Mouse (Mus musculus) heart, embryonic 10.5 days (tissue): ENCODE results near the gene Abhd14b. TPM values are rescaled to one million over a fixed set of nuclear protein-coding genes. Genes with fewer than 3 reads are reported as not detected.
A peak's percentile ranks its signal among the peaks of the same experiment; 100 is the strongest.
"Not testable (repeated sequence)": the region's sequence is repeated elsewhere in the genome, so short reads cannot be mapped to it uniquely, and the experiment has no call there.

Experiments
- DNase-seq: peaks from one replicate; pipeline ENCODE4 v3.0.0-alpha.2; 2017; ENCODE audit warnings: low spot score
- H3K27ac ChIP-seq: fragments of 300-500 bp; sonication (generic); 2 replicates; pipeline ENCODE4 v1.5.1; 2016; ENCODE audit warnings: mild to moderate bottlenecking
- H3K27me3 ChIP-seq: fragments of 300-500 bp; sonication (generic); 2 replicates; pipeline ENCODE4 v1.6.1; 2016; ENCODE audit warnings: mild to moderate bottlenecking; ENCODE audit not compliant: poor library complexity, insufficient read depth, severe bottlenecking
- H3K36me3 ChIP-seq: fragments of 300-500 bp; sonication (generic); 2 replicates; pipeline ENCODE4 v1.6.1; 2016; ENCODE audit warnings: mild to moderate bottlenecking, moderate library complexity
- H3K4me1 ChIP-seq: fragments of 300-500 bp; sonication (generic); 2 replicates; pipeline ENCODE4 v1.6.1; 2016; ENCODE audit warnings: mild to moderate bottlenecking
- H3K4me3 ChIP-seq: fragments of 300-500 bp; sonication (generic); 2 replicates; pipeline ENCODE4 v1.5.1; 2016; ENCODE audit warnings: mild to moderate bottlenecking, moderate library complexity
- H3K9me3 ChIP-seq: fragments of 300-500 bp; sonication (generic); 2 replicates; pipeline ENCODE4 v1.6.1; 2016; ENCODE audit warnings: mild to moderate bottlenecking, moderate library complexity
- WGBS: fragments of 180-500 bp; shearing (Covaris S2); methylation state at CpG from one replicate; pipeline ENCODE4 v1.1.7; 2016; 5-methylcytosine and 5-hydroxymethylcytosine counted together
- polyA plus RNA-seq: library from polyadenylated mRNA; unstranded; fragments of >200 nt; fragmentation: Nextera tagmentation; extraction: Ambion mirVana; gene quantifications from 2 replicates; pipeline ENCODE4 v1.2.1, GENCODE M21; 2016

The Abhd14b gene
- polyA plus RNA-seq, 1 experiment from 2014 or later: 7.8 TPM

DNA sequence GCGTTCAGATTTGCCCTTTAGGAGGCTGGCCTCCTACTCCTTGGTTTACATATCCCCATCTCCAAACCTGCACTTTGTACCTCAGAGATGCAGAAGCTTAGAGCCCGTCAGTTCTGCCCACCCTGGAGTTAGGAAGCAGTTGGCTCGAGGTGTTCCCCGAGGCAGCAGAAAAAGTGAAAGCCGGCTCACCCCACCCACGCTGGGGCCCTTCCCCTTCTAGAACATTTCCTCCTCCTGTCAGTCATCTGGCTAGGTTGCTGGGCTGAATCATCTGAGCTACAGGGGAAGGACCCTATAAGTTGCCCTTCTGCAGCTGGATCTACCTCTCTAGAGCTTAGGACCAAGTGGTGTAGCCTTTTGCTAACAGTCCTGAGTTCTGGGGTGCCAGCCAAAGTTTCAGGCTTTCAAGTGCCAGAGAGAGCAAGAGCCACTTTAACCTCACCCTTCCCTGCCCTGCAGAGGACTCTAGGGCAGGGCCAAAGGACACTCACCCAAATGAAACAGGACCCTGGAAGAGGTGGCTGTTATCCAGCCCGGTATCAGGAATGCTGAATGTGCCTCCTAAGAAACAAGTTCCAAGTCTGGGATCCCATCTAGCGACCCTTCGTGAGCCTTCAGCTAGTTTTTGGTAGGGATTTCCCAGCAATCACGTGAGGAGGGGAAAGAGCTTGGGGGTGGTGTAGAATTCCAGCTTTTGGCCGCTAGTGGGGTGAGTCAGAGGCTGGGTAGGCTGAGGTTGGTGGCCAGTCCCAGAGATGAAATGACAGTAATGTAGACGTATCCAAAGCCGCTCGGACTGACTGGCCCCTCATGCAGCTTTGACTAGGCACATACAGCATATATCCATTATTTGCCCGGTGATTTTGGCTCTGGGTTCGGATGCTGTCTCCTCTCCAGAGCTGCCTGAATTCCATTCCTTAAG is 29.0 kb downstream of the Abhd14b start:
- no peaks in the 10 kb centered on the region for H3K9me3 ChIP-seq
- WGBS: 30% methylated on average over 16 of the region's 16 CpGs
- peak overlapping the region; percentile 83 for H3K4me3 ChIP-seq
- no peak for DNase-seq
- H3K27ac ChIP-seq: peak overlapping the region; percentile 53
- peaks cover 64% of the 10 kb centered on the region for H3K4me1 ChIP-seq
- H3K27me3 ChIP-seq: peaks cover 8% of the 10 kb centered on the region; the same call in 1 of the 2 replicates
- peaks cover 21% of the 10 kb centered on the region for H3K36me3 ChIP-seq

DNA sequence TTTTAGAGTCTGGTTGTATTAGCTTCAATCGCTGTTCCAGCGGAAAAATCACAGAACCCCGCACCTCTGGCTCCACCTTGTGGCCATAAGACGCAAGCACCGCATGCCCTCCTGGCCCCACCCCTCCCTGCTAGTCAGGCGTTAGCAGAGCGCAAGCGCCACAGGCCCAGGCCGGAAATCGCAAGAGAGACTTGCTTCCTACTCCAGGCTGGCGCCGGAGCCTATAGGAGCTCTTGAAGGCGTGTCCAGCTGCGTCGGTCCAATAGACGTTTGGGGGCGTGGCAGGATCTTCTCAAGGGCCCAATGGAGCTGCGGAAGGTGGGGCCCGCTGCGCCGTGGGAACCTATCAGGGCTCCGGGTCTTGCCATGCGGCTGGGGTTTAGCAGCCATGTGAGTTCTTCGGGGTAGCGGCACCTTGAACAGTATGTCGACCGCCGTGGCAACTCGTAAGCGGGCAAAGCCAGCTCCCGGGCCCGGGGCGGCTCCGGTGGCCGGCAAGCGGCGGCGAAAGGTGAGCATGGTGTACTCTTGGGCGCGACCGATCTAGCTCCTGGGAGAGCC is 29.7 kb downstream of the Abhd14b start, which contains the start of gene Parp3:
Gene Parp3 (minus strand): TSS at position 26 of the 561 bp plus-strand sequence.
- Histone ChIP-seq H3K27me3 (peaks cover 7% of the 10 kb centered on the region; the same call in 1 of the 2 replicates), H3K4me3 (peak within 1 kb of the TSS; percentile 83), H3K4me1 (peaks cover 57% of the 10 kb centered on the region), H3K36me3 (peaks cover 28% of the 10 kb centered on the region), H3K9me3 (no peaks in the 10 kb centered on the region), H3K27ac (peak within 1 kb of the TSS; percentile 84)
- under 1% methylated on average over 41 of the region's 41 CpGs for WGBS
- peak; percentile 100 for DNase-seq

DNA sequence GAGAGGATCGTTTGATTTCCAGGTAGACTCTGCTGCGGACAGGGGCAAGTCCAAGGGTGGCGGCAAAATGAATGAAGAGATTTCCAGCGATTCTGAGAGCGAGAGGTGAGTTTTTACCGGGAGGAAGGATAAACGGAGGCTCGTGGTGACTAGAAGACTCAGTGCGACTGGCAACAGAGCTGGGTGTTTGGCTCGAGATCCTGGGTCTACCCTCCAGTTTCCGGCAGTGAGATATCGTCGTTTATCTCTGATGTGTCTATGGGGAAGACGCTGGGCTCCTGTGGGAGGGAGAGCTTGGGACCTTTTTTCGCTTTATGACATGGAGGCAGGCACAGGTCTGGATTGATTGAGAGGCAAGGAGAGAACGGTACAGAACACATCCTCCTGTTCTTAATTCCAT is 30.4 kb downstream of the Abhd14b start:
- H3K27ac ChIP-seq: peak overlapping the region; percentile 84

DNA sequence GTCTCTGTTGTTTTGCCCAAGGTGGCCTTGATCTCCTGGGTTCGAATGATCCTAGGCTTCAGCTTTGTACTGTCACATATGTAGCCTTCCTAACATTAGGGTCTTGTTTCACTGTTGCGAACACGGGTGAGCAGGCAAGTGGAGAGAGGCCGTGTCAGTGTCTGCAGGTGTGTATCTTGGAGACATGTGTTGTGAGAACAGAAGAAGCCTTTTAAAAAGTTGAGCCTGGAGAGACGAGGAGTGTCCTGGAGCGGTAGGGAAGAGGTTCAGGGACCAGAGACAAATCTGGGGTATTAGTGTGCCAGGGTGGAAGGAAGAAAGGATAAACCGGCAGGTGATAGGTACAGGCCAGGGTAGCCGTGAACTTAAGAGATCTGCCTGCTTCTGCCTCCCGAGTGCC is 30.8 kb downstream of the Abhd14b start:
- Histone ChIP-seq H3K27ac (0 out of 2 replicates have a peak overlapping the region, but pooled peaks have one; percentile 84), H3K4me1 (peaks cover 46% of the 10 kb centered on the region), H3K27me3 (peaks cover 7% of the 10 kb centered on the region; the same call in 1 of the 2 replicates), H3K36me3 (peaks cover 36% of the 10 kb centered on the region), H3K9me3 (no peaks in the 10 kb centered on the region), H3K4me3 (peak overlapping the region; percentile 83)
- DNase-seq: no peak
- 77% methylated on average over 9 of the region's 9 CpGs for WGBS

More for the DNA sequence above, 30.4 kb downstream of the Abhd14b start:
- DNase-seq: no peak
- peaks cover 31% of the 10 kb centered on the region for H3K36me3 ChIP-seq
- peaks cover 7% of the 10 kb centered on the region; the same call in 1 of the 2 replicates for H3K27me3 ChIP-seq
- no peaks in the 10 kb centered on the region for H3K9me3 ChIP-seq
- 2% methylated on average over 16 of the region's 16 CpGs for WGBS
- peak overlapping the region; percentile 83 for H3K4me3 ChIP-seq
- peaks cover 50% of the 10 kb centered on the region for H3K4me1 ChIP-seq

DNA sequence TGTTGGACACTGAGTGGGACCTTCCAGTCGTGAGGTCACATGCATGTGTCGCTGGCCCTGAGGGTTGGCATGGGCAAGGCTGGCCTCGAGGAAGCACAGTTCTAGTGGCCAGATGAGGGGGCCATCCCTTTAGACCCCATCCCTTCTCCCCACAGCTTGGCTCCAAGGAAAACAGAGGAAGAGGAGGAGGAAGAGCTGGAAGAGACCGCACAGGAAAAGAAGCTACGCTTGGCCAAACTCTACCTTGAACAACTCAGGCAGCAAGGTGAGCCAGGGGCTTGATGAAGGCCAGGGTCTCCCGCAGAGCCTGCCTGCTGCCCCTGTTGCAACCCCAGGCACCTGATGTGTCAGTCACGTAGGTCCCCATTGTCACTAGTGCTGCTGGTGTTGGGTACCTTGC is 33.3 kb downstream of the Abhd14b start:
- H3K27ac ChIP-seq: no peak overlapping the region
- H3K9me3 ChIP-seq: no peaks in the 10 kb centered on the region
- no peaks in the 10 kb centered on the region for H3K27me3 ChIP-seq
- no peak overlapping the region for H3K4me3 ChIP-seq
- no peak for DNase-seq
- 91% methylated on average over 7 of the region's 7 CpGs for WGBS
- peaks cover 27% of the 10 kb centered on the region for H3K4me1 ChIP-seq
- H3K36me3 ChIP-seq: peaks cover 60% of the 10 kb centered on the region

DNA sequence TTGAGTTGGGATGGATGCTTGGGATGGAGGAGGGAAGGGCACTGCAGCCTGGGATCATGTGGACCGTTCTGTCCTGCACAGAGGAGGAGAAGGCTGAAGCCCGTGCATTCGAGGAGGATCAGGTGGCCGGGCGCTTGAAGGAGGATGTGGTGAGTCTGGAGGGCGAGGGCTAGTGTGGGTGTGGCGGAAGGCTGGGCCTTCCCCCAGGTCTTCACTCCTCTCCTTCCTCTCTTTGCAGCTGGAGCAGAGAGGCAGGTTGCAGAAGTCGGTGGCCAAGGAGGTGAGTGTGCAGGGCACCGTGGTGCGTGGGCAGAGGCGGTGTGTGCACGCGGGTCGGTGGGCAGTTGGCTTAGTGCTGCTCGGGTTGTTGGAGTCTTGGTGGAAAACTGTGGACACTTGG is 33.8 kb downstream of the Abhd14b start:
- WGBS: 94% methylated on average over 15 of the region's 15 CpGs
- peaks cover 65% of the 10 kb centered on the region for H3K36me3 ChIP-seq
- no peak for DNase-seq
- peaks cover 22% of the 10 kb centered on the region for H3K4me1 ChIP-seq
- no peak overlapping the region for H3K4me3 ChIP-seq
- no peaks in the 10 kb centered on the region for H3K27me3 ChIP-seq
- H3K9me3 ChIP-seq: no peaks in the 10 kb centered on the region
- H3K27ac ChIP-seq: no peak overlapping the region

DNA sequence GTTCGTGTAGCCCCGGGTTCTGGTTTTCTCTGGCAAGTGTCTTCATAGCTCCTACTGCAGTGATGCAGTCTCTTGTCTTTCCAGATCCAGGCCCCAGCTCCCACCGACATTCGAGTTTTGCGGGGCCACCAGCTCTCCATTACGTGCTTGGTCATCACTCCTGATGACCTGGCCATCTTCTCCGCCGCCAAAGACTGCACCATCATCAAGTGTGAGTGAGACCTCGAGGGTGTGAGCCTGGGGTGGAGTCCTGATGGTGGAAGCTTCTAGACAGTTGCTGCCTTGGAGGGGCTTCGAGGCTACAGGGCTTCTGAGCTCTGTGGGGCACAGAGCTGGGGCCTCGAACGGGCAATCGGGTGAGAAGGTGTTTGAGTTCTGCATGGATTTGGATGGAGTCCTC is 34.4 kb downstream of the Abhd14b start:
- peaks cover 16% of the 10 kb centered on the region for H3K4me1 ChIP-seq
- no peak for DNase-seq
- H3K36me3 ChIP-seq: peaks cover 69% of the 10 kb centered on the region
- H3K27ac ChIP-seq: no peak overlapping the region
- no peaks in the 10 kb centered on the region for H3K9me3 ChIP-seq
- no peaks in the 10 kb centered on the region for H3K27me3 ChIP-seq
- no peak overlapping the region for H3K4me3 ChIP-seq
- WGBS: 92% methylated on average over 13 of the region's 13 CpGs

DNA sequence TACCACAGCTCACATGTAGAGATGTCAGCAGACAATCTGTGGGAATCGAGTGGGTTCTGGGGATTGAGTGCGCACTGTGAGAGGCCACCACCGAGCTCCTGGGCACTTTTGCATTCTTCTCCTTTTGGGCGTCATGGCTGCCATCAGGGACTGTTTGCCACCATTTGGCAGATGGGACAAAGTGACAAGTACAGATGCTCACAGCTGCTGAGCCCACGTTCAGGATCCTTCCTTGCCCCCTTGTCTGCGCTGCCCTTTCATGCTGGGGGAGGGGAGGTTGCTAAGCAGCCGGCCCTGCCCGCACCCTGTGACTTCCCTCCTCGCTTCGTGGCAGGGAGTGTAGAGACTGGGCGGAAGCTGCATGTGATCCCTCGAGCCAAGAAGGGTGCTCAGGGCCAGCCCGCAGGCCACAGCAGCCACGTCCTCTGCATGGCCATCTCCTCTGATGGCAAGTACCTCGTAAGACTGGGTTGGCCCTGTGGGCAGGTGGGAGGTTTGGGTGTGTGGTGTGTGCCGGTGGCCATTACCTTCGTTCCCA is 35.4 kb downstream of the Abhd14b start:
- Histone ChIP-seq H3K4me1 (peaks cover 13% of the 10 kb centered on the region), H3K36me3 (peaks cover 69% of the 10 kb centered on the region), H3K4me3 (no peak overlapping the region), H3K27me3 (no peaks in the 10 kb centered on the region), H3K9me3 (no peaks in the 10 kb centered on the region), H3K27ac (no peak overlapping the region)
- WGBS: 87% methylated on average over 17 of the region's 17 CpGs
- no peak for DNase-seq

DNA sequence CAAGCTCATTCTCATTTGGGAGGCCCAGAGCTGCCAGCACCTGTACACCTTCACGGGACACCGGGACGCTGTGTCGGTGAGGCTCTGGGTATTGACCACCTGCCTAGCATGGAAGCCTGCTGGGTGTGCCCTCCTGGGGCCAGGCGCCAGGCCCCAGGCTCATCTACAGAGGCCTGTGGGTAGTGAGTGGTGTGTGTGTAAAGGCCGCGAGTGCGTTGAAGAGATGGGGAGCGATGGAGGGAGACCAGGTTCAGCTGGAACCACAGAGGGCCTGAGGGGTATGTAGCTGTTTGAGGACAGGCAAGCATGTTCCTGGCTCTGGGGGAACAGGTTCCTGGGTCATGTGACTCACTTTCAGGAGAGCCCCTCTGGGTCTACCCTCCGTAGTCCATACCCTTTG is 35.9 kb downstream of the Abhd14b start:
- Histone ChIP-seq H3K4me1 (peaks cover 8% of the 10 kb centered on the region), H3K4me3 (no peak overlapping the region), H3K27me3 (no peaks in the 10 kb centered on the region), H3K27ac (no peak overlapping the region), H3K36me3 (peaks cover 69% of the 10 kb centered on the region), H3K9me3 (no peaks in the 10 kb centered on the region)
- DNase-seq: no peak
- whole genome bisulfite sequencing: 96% methylated on average over 10 of the region's 10 CpGs

DNA sequence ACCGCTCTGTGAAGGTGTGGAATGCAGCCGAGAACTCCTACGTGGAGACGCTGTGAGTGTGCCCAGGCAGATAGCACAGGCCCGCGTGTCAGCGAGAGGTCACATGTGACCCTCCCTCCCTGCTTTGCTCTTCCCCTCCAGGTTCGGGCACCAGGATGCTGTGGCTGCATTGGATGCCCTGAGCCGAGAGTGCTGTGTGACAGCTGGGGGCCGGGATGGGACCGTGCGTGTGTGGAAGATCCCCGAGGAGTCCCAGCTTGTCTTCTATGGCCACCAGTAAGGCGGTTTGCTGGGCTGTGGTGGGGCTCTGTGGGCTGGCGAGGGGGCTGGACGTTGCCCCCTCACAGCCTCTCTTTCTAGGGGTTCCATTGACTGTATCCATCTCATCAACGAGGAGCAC is 36.3 kb downstream of the Abhd14b start:
- Histone ChIP-seq H3K9me3 (no peaks in the 10 kb centered on the region), H3K36me3 (peaks cover 69% of the 10 kb centered on the region), H3K27me3 (no peaks in the 10 kb centered on the region), H3K4me3 (no peak overlapping the region), H3K4me1 (0 out of 2 replicates have a peak, but pooled peaks cover 6% of the 10 kb centered on the region), H3K27ac (no peak overlapping the region)
- WGBS: 87% methylated on average over 17 of the region's 17 CpGs
- DNase-seq: no peak

DNA sequence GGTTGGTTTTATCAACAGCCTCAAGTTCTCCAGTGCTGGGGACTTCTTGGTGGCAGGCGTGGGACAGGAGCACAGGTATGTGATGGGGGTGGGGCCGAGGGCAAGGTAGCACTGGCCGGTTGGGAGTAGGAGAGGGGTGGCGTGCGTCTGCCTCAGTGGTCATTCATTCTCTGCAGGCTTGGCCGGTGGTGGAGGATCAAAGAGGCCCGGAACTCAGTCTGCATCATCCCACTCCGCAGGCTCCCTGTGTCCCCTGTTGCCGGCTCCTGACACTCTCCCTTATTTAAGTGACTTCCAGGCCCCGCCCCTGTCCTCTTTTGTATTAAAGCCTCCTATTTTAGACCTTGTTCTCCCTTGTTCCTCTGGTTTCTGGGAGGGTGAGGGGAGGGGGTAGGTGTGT is 37.8 kb downstream of the Abhd14b start:
- H3K36me3 ChIP-seq: peaks cover 60% of the 10 kb centered on the region
- WGBS: 85% methylated on average over 10 of the region's 10 CpGs
- no peak for DNase-seq
- no peak overlapping the region; the same call in 1 of the 2 replicates for H3K27ac ChIP-seq
- H3K4me1 ChIP-seq: peaks cover 13% of the 10 kb centered on the region
- no peak overlapping the region for H3K4me3 ChIP-seq
- no peaks in the 10 kb centered on the region for H3K27me3 ChIP-seq
- H3K9me3 ChIP-seq: no peaks in the 10 kb centered on the region

DNA sequence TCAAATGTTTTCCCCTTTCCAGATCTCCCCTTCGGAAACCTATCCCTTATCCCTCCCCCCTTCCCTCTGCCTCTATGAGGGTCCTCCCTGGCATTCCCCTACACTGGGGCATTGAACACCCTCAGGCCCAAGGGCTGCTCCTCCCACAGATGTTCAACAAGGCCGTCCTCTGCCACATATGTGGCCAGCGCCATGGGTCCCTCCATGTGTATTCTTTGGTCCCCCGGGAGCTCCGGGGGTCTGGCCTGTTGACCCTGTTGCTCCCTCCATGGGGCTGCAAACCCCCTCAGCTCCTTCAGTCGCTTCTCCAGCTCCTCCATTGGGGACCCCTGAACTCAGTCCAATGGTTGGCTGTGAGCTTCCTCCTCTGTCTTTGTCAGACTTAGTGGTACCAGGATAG is 40.3 kb downstream of the Abhd14b start:
- H3K27ac ChIP-seq: not testable (repeated sequence)
- WGBS: 80% methylated on average over 6 of the region's 6 CpGs

DNA sequence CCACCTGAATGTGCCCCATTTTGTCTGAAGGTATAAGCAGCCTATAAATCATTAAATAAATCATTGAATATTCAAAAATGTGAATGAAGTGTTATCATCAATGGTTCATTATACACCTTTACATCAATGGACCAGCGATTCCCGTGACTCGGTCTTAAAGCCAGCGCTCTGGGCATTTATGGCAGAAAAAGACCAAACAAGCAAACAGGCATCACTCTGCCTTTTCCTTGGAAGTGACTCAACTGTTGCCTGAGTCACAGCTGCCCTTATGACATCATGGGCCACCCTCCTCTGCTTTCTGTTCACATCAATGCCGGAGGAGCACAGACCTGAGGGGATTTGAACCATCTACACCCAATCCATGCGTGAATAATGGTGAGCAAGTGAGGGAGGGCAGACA is 52.4 kb downstream of the Abhd14b start, which contains the start of gene Iqcf1:
Gene Iqcf1 (plus strand): TSS at position 301 of the 400 bp plus-strand sequence.
- H3K36me3 ChIP-seq: no peaks in the 10 kb centered on the region
- peaks cover 3% of the 10 kb centered on the region; the same call in 1 of the 2 replicates for H3K27me3 ChIP-seq
- no peaks in the 10 kb centered on the region for H3K4me1 ChIP-seq
- no peak for DNase-seq
- H3K9me3 ChIP-seq: no peaks in the 10 kb centered on the region
- H3K4me3 ChIP-seq: no peak within 1 kb of the TSS
- WGBS: 82% methylated on average over 6 of the region's 6 CpGs
- no peak within 1 kb of the TSS for H3K27ac ChIP-seq

More for the DNA sequence above, 40.3 kb downstream of the Abhd14b start:
- Histone ChIP-seq H3K4me1 (peaks cover 11% of the 10 kb centered on the region), H3K36me3 (peaks cover 39% of the 10 kb centered on the region)
- not testable (repeated sequence) for H3K27me3 ChIP-seq, DNase-seq, H3K9me3 ChIP-seq, H3K4me3 ChIP-seq
